Mouse (Mus musculus): ENCODE results near the gene D430041D05Rik. TPM values are rescaled to one million over a fixed set of nuclear protein-coding genes. Genes with fewer than 3 reads are reported as not detected.

D430041D05Rik gene
- polyA plus RNA-seq, 1 experiment from 2014 or later, result 0.06 TPM

- no peaks in the 10 kb centered on the region for H3K27me3 ChIP-seq
- H3K4me1 ChIP-seq (replicated peaks), result no peaks in the 10 kb centered on the region
- H3K27ac ChIP-seq, result no peak overlapping the region
- ATAC-seq (replicated peaks; ENCODE audit: insufficient number of reproducible peaks, insufficient read depth, low FRiP score, low read depth), result no peak
- no peak overlapping the region for H3K9ac ChIP-seq
- H3K36me3 ChIP-seq, result no peaks in the 10 kb centered on the region
- no peaks in the 10 kb centered on the region for H3K9me3 ChIP-seq (replicated peaks)
- WGBS, result 53% methylated on average over 2 of the region's 2 CpGs
- no peak overlapping the region for H3K4me3 ChIP-seq
- H3K4me2 ChIP-seq, result no peak overlapping the region
These were observed 219.1 kb downstream of the D430041D05Rik start for GRCm38 (mm10) chr2:104191723-104192122.

GRCm38 (mm10) chr2:104188859-104189258 lies 222.0 kb downstream of the D430041D05Rik start:
- Histone ChIP-seq H3K27me3 (no peaks in the 10 kb centered on the region), H3K36me3 (no peaks in the 10 kb centered on the region), H3K9ac (no peak overlapping the region), H3K9me3 (replicated peaks) (no peaks in the 10 kb centered on the region), H3K4me1 (replicated peaks) (0 out of 2 replicates have a peak, but pooled peaks cover 2% of the 10 kb centered on the region), H3K4me2 (no peak overlapping the region), H3K4me3 (no peak overlapping the region), H3K27ac (no peak overlapping the region)
- no peak for ATAC-seq (replicated peaks; ENCODE audit: insufficient number of reproducible peaks, insufficient read depth, low FRiP score, low read depth)
- 67% methylated on average over 2 of the region's 2 CpGs for WGBS

GRCm38 (mm10) chr2:104187073-104187472 lies 223.7 kb downstream of the D430041D05Rik start:
- H3K4me3 ChIP-seq, result no peak overlapping the region
- WGBS, result 51% methylated on average over 3 of the region's 3 CpGs
- 0 out of 2 replicates have a peak, but pooled peaks cover 2% of the 10 kb centered on the region for H3K4me1 ChIP-seq (replicated peaks)

GRCm38 (mm10) chr2:104185616-104186015 lies 225.2 kb downstream of the D430041D05Rik start:
- Histone ChIP-seq H3K4me1 (replicated peaks) (0 out of 2 replicates have a peak, but pooled peaks cover 2% of the 10 kb centered on the region), H3K9me3 (replicated peaks) (no peaks in the 10 kb centered on the region), H3K36me3 (no peaks in the 10 kb centered on the region), H3K27ac (no peak overlapping the region), H3K4me2 (no peak overlapping the region), H3K27me3 (no peaks in the 10 kb centered on the region), H3K9ac (no peak overlapping the region), H3K4me3 (no peak overlapping the region)
- 84% methylated on average over 5 of the region's 5 CpGs for WGBS
- ATAC-seq (replicated peaks; ENCODE audit: insufficient number of reproducible peaks, insufficient read depth, low FRiP score, low read depth), result no peak

More at GRCm38 (mm10) chr2:104187073-104187472, 223.7 kb downstream of the D430041D05Rik start:
- Histone ChIP-seq H3K9me3 (replicated peaks) (no peaks in the 10 kb centered on the region), H3K9ac (no peak overlapping the region), H3K27ac (no peak overlapping the region), H3K27me3 (no peaks in the 10 kb centered on the region), H3K36me3 (no peaks in the 10 kb centered on the region), H3K4me2 (no peak overlapping the region)
- no peak for ATAC-seq (replicated peaks; ENCODE audit: insufficient number of reproducible peaks, insufficient read depth, low FRiP score, low read depth)

GRCm38 (mm10) chr2:104184296-104184695 lies 226.5 kb downstream of the D430041D05Rik start:
- Histone ChIP-seq H3K9ac (no peak overlapping the region), H3K27ac (no peak overlapping the region), H3K27me3 (no peaks in the 10 kb centered on the region), H3K36me3 (no peaks in the 10 kb centered on the region), H3K4me1 (replicated peaks) (0 out of 2 replicates have a peak, but pooled peaks cover 2% of the 10 kb centered on the region), H3K4me2 (no peak overlapping the region), H3K4me3 (no peak overlapping the region), H3K9me3 (replicated peaks) (no peaks in the 10 kb centered on the region)
- 24% methylated on average over 4 of the region's 4 CpGs for WGBS
- no peak for ATAC-seq (replicated peaks; ENCODE audit: insufficient number of reproducible peaks, insufficient read depth, low FRiP score, low read depth)

GRCm38 (mm10) chr2:104183246-104183845 lies 227.5 kb downstream of the D430041D05Rik start:
- ATAC-seq (replicated peaks; ENCODE audit: insufficient number of reproducible peaks, insufficient read depth, low FRiP score, low read depth), result no peak
- H3K27ac ChIP-seq, result no peak overlapping the region
- no peaks in the 10 kb centered on the region for H3K36me3 ChIP-seq
- H3K4me2 ChIP-seq, result no peak overlapping the region
- no peak overlapping the region for H3K4me3 ChIP-seq
- no peaks in the 10 kb centered on the region for H3K9me3 ChIP-seq (replicated peaks)
- H3K27me3 ChIP-seq, result no peaks in the 10 kb centered on the region
- WGBS, result 67% methylated on average over 5 of the region's 5 CpGs
- H3K4me1 ChIP-seq (replicated peaks), result 0 out of 2 replicates have a peak, but pooled peaks cover 2% of the 10 kb centered on the region
- H3K9ac ChIP-seq, result no peak overlapping the region

GRCm38 (mm10) chr2:104179636-104180035 lies 231.2 kb downstream of the D430041D05Rik start:
- no peak for ATAC-seq (replicated peaks; ENCODE audit: insufficient number of reproducible peaks, insufficient read depth, low FRiP score, low read depth)
- WGBS, result 68% methylated on average over 8 of the region's 8 CpGs
- Histone ChIP-seq H3K27ac (no peak overlapping the region), H3K4me1 (replicated peaks) (peaks cover 24% of the 10 kb centered on the region), H3K4me2 (no peak overlapping the region), H3K4me3 (no peak overlapping the region), H3K9ac (no peak overlapping the region), H3K9me3 (replicated peaks) (no peaks in the 10 kb centered on the region), H3K36me3 (no peaks in the 10 kb centered on the region), H3K27me3 (no peaks in the 10 kb centered on the region)

- Histone ChIP-seq H3K36me3 (no peaks in the 10 kb centered on the region), H3K4me3 (no peak overlapping the region), H3K9ac (no peak overlapping the region), H3K4me1 (replicated peaks) (peaks cover 22% of the 10 kb centered on the region), H3K27ac (no peak overlapping the region), H3K4me2 (no peak overlapping the region), H3K27me3 (no peaks in the 10 kb centered on the region), H3K9me3 (replicated peaks) (no peaks in the 10 kb centered on the region)
- ATAC-seq (replicated peaks; ENCODE audit: insufficient number of reproducible peaks, insufficient read depth, low FRiP score, low read depth), result no peak
- WGBS, result 78% methylated on average over 4 of the region's 4 CpGs
These were observed 232.6 kb downstream of the D430041D05Rik start for GRCm38 (mm10) chr2:104178251-104178650.

- Histone ChIP-seq H3K9ac (no peak overlapping the region), H3K27me3 (no peaks in the 10 kb centered on the region), H3K4me1 (replicated peaks) (peaks cover 22% of the 10 kb centered on the region), H3K4me3 (no peak overlapping the region), H3K36me3 (no peaks in the 10 kb centered on the region), H3K9me3 (replicated peaks) (no peaks in the 10 kb centered on the region), H3K4me2 (peak overlapping the region; percentile 33), H3K27ac (peak overlapping the region; percentile 87)
- peak; percentile 63 for ATAC-seq (replicated peaks; ENCODE audit: insufficient number of reproducible peaks, insufficient read depth, low FRiP score, low read depth)
- 21% methylated on average over 13 of the region's 13 CpGs for WGBS
These were observed 233.7 kb downstream of the D430041D05Rik start for GRCm38 (mm10) chr2:104176979-104177704.

GRCm38 (mm10) chr2:104176166-104176978 lies 234.4 kb downstream of the D430041D05Rik start:
- Histone ChIP-seq H3K27ac (peak overlapping the region; percentile 87), H3K27me3 (no peaks in the 10 kb centered on the region), H3K36me3 (no peaks in the 10 kb centered on the region), H3K4me2 (peak overlapping the region; percentile 33), H3K4me1 (replicated peaks) (peaks cover 22% of the 10 kb centered on the region), H3K9ac (no peak overlapping the region), H3K4me3 (no peak overlapping the region), H3K9me3 (replicated peaks) (no peaks in the 10 kb centered on the region)
- WGBS, result 36% methylated on average over 17 of the region's 17 CpGs
- ATAC-seq (replicated peaks; ENCODE audit: insufficient number of reproducible peaks, insufficient read depth, low FRiP score, low read depth), result 0 out of 2 replicates have a peak, but pooled peaks have one; percentile 16

- Histone ChIP-seq H3K4me3 (no peak overlapping the region), H3K4me1 (replicated peaks) (peaks cover 22% of the 10 kb centered on the region), H3K9ac (no peak overlapping the region), H3K27ac (no peak overlapping the region), H3K27me3 (no peaks in the 10 kb centered on the region), H3K9me3 (replicated peaks) (no peaks in the 10 kb centered on the region), H3K36me3 (no peaks in the 10 kb centered on the region), H3K4me2 (no peak overlapping the region)
- no peak for ATAC-seq (replicated peaks; ENCODE audit: insufficient number of reproducible peaks, insufficient read depth, low FRiP score, low read depth)
- 85% methylated on average over 9 of the region's 9 CpGs for WGBS
These were observed 235.2 kb downstream of the D430041D05Rik start for GRCm38 (mm10) chr2:104175476-104176165.
